Mouse (Mus musculus): ENCODE results near the gene Rnf39.

GRCm38 (mm10) chr17:36920239-36920638 is 22.5 kb upstream of the Rnf39 start:
- no peak for TF ChIP-seq POLR2A (IDR thresholded peaks at IDR 0.05; ENCODE audit: insufficient read length, low read depth)
- TF ChIP-seq USF1 (IDR thresholded peaks at IDR 0.05; ENCODE audit: low read depth), result no peak
- TF ChIP-seq POLR2AphosphoS2 (IDR thresholded peaks at IDR 0.05; ENCODE audit: insufficient read length, low read depth), result no peak
- no peak for TF ChIP-seq MAX (IDR thresholded peaks at IDR 0.05; ENCODE audit: low read depth)

Measured in myocyte (in vitro differentiated cells).